Mouse (Mus musculus) thymus, postnatal 10 days (tissue): ENCODE measurements around the gene Elmo3.

Experiments
- DNase-seq, 2 experiments: peaks; one replicate each; pipeline ENCODE4 v3.0.0; 2021; ENCODE audit warnings: low spot score in 2 of 2

Gene Elmo3

DNA sequence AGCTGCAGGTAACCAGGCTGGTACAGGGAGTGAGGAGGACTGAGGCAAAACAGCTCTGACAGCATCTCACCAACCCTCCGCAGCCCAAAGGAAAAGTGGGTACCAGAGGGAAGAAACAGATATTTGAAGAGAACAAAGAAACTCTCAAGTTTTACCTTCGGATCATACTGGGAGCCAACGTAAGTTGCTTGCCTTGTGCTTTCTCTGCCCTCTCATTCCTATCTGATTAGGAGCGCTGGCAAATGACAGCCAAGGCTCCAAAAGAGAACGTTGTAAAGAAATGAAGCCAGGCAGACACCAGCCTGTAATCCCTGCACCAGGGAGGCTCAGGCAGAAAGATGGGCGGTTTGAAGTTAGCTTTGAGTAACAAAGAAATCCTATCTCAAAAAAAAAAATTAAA lies 21.6 kb downstream of the Elmo3 start:
- no peak for DNase-seq

DNA sequence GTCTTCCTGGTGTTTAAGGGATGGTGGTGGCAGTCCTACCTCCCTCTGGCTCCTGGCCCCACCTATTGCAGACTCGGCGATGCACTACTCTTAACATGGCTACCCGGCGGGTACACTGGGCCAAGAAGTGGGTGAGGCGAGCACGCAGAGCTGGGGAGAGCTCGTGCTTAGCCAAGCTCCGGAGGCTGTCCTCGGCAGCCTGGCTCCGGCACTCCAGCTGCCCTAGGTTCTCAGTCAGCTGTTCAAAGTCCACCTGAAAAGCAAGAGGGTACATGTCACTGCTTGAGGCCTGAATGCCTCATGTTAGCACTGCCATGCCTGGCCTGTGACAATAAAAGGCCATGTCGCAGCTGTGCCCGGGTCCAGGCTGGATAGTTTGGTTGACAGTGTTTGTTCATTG lies 24.9 kb downstream of the Elmo3 start:
- DNase-seq, result no peak

GRCm38 (mm10) chr8:105331469-105331868 lies 26.1 kb downstream of the Elmo3 start:
- DNase-seq, result no peak

DNA sequence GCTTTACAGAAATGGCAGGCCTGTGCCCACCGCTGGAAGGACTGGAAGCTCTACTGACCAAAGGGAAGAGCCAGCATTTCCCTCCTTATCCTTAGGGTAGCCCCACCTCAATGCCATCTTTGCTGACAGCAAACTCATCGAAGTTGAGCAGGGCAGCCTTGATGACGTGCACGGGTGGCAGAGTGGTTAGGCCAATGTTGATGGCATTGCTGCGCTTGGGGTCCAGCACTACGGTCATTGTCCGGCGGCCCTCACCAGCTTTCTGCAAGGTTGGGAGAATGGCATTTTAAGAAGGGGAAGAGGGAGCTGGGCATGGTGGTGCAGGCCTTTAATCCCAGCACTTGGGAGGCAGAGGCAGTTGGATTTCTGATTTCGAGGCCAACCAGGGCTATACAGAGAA lies 26.5 kb downstream of the Elmo3 start:
- no peak for DNase-seq

GRCm38 (mm10) chr8:105332523-105332922 lies 27.1 kb downstream of the Elmo3 start:
- no peak for DNase-seq

GRCm38 (mm10) chr8:105336373-105337130 lies 31.2 kb downstream of the Elmo3 start:
- DNase-seq, result no peak

- DNase-seq, result no peak
Measured at GRCm38 (mm10) chr8:105338992-105339391, 33.6 kb downstream of the Elmo3 start.

DNA sequence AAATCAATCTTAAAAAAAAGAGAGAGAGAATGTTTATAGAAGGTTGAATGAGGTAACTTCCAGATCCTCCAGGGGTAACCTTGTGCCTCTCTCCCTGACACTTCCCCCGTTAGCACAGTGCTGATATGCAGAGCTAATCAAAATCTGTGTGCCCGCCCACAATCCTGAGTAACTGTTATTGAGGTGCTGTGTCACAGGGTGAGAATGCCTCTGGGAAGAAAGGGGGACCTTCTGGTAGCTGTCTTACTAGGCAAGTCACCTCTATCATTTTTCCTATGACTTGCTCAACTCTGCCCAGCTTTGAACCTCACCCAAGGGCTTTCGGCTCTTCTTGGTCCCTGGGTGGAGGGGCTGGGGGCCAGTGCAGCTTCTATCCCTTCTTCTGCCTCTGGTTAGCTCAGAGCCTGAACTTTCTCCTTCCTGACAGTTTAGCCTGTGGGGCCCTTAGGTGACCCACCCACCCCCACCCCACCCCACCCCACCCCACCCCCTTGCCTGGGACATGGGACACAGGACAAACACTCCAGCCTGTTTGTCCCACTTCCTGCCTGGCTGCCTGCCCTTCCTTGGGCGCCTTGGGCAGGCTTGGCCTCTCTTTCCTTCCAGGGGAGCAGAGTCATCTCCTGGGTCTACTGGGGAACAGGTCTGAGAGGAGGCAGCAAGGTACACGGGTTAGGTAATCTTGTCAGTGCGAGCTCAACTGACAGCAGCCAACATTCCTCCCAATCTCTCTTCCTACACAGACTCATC lies 34.7 kb downstream of the Elmo3 start:
- no peak for DNase-seq

DNA sequence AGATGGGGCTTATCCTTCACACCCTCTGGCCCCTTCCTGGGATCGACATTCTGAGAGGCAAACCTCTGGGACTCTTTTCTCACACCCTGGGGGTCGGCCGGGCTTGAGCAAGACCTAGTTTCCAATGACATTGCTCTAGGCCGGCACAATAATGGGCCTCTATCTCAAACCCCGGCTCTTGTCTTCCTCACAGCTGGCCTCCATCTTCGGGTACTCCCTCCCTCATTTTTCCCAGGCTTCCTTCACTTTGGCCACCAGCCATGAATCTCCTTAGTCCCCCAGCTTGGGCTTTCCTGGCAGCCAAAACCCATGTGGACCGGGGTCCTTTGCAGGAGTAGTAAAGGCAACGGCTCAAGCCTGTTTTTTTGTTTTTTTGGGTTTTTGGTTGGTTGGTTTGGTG lies 36.0 kb downstream of the Elmo3 start:
- no peak for DNase-seq

DNA sequence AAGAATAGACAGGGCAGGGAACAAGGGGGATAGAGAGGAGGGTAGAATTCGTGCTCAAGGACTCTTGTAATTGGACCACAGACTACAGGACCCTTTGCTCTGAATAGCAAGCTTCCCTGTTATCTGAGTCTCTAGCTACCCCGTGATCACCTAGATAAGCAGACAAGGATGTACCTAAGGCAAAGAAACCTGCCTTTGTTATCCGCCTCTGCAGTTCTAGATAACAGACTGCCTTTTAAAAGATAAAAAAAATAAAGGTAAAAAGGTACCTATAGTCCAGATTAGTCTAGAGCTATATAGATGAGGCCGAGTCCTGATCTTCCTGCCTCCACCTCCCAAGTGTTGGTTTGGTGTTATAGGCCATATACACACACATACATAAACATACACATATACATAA lies 37.4 kb downstream of the Elmo3 start:
- DNase-seq, result no peak

DNA sequence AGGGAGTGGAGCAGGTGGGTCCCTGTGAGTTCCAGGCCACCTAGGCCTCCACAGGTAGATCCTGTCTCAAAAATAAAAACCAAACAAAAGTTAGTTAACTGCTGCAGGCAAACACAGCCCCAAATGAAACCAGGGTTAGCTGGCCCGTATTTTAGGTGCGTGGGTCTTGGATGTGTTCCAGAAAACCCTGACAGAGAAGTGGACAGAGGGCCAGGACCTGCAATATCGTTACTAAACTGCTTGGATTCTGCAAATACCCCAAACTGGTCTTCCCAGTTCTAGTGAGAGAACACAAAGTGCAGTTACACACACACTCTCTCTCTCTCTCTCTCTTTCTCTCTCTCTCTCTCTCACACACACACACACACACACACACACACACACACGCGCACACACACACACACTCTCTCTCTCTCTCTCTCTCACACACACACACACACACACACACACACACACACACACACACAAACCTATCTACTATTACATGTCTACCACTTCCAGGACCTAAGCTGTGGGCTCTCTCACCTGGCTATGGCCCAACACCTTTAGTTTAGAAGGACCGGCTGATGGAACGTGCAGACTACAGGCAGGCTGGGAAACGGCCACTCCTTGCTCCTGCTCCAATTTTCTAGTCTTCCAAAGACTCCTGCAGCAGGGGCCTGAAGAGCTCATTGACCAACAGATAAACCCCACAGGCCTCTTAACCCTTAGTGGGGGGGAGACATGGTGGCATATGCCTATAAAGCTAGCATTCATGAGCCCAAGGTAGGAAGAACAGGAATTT lies 38.6 kb downstream of the Elmo3 start:
- DNase-seq, result no peak

GRCm38 (mm10) chr8:105345061-105345975 lies 39.9 kb downstream of the Elmo3 start:
- no peak for DNase-seq

- peak in 1 of 2 experiments; percentile 27 for DNase-seq
Measured at GRCm38 (mm10) chr8:105346611-105347427, 41.4 kb downstream of the Elmo3 start.

GRCm38 (mm10) chr8:105347428-105348221 lies 42.2 kb downstream of the Elmo3 start, which contains the start of gene Fhod1:
Gene Fhod1, minus strand, starts transcription at chr8:105347953.
- peak; percentile 75 for DNase-seq

DNA sequence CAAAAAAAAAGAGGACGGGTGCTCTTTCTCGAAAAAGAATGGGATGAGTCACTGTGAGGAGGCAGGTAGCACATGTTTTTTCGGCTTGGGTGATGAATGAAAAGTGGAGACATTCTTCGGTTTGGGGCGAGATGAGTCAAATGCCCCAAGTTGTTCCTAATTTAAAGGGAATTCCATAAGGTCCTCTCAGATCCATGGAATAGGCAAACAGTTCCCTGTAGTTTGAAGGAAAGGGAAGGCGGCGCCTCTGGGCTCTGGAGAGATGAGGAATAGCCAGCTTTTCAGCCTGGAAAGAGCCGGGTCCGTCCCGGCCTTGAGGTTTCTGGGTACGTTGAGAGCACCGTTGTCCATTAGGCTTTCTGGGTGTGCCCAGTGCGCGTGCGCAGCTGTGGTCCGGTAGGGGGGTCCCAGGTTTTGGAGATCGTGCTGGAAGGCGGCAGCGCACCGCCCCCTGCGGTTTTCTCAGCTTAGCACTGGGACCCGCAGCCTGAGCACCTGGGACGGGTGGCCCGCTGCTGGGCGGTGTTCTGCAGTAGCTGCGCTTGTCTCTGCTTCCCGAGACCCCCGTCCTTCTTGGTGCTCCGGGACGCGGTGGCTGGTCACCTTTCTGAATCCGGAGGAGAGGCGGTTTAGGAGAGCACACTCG lies 43.2 kb downstream of the Elmo3 start, which contains the start of gene Slc9a5:
Gene Slc9a5, plus strand, starts transcription at position 394 of the 646 bp plus-strand sequence.
- peak; percentile 57 for DNase-seq

GRCm38 (mm10) chr8:105349096-105349771 lies 43.8 kb downstream of the Elmo3 start:
- DNase-seq, result no peak

DNA sequence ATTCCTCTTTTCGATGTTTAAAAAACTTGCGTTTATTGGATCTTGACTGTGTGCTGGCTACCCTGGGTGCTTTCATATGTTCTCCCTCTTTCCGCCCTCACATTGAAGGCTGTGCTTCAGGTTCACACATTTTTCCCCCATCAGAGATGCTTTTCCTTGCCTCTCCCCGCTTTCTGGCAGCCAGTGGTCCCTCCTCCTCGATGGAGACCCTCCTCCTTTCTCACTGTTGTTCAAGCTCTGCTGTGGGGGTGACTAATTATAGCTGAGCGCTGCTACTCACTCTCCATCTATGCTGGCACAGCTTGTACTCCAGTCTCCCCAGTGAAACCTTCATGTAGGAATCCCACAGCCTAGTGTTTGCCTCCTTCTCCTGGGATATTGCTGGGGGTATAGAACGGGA lies 44.8 kb downstream of the Elmo3 start:
- no peak for DNase-seq

DNA sequence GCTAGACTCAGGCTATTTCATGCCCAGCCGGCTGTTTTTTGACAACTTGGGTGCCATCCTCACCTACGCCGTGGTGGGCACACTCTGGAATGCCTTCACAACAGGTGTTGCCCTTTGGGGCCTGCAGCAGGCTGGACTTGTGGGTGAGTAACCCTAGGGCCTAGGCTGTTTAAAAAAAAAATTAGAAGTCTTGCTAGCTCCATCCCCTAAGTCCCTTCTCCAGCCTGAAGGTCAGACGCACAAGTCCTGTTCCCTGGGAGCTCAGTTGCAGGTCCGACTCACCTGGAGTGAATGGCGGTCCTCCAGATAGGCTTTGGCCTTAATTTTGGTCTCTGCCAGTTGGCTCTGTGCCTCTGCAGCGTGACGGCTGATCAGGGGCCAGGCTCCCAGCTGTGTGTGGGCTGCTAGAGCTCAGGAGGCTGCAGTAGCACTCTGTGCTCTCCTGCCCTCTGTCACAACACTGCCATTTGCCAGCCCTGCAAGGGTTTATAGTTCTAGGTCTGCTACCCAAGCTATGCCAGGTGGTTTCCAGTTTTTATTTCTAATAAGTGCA lies 48.3 kb downstream of the Elmo3 start:
- no peak for DNase-seq
